Mouse (Mus musculus): ENCODE data around the gene Mapk1ip1l. TPM values are rescaled to one million over a fixed set of nuclear protein-coding genes. Genes with fewer than 3 reads are reported as not detected.

The Mapk1ip1l gene
- polyA plus RNA-seq, 2 experiments from 2014 or later = 49.1 to 53.7 TPM

DNA sequence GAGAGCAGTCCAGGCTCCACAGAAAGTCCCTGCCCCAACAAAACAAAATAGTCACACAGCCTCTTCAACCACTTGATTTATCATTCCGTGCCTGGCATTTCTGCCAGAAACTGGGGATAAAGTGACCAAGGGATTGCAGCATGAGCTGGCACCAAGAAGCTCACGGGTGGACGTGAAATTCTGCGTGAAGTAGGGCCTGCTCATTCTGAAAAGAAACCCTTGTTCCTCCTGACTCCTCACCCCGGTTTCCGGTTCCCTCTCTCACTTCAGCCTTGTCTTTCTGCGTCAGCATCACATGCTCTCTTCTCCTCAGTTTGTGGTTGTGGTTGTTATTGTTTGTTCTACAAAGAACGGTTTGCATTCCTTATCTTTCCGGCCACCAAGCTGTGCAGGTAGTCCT, 63.8 kb downstream of the Mapk1ip1l start:
- ATAC-seq = no peak

DNA sequence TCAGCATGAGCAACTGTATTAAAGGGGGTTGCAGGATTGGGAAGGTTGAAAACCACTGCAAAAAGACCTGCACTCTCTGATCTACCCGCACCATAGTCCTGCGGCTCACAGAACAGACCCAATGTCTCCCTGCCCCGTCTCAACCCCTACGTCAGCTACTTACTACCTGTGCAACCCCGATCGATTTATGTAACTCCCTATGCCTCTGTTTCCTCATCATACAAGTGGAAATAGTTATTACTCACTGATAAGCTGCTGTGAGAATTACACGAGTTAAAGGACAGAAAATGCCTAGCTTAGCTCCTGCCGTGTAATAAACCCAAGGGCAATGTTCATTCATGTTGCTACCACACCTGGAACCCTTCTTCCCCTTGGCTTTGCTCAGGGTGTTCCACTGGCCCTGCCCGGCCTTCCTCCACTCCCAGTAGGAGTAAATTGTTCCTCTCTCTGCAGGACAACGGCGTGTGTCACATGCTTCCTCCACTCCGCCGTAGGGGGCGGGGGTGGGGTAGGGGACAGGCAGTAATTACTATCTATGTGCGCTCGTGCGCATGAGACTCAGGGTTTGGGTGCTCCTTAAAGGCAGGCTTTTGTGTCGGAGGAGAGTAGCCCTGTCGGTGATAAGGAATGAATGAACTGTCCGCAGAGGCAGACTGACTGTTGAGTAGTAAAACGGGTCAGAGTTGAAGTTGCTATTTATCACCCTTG, 66.8 kb downstream of the Mapk1ip1l start:
- no peak for ATAC-seq

DNA sequence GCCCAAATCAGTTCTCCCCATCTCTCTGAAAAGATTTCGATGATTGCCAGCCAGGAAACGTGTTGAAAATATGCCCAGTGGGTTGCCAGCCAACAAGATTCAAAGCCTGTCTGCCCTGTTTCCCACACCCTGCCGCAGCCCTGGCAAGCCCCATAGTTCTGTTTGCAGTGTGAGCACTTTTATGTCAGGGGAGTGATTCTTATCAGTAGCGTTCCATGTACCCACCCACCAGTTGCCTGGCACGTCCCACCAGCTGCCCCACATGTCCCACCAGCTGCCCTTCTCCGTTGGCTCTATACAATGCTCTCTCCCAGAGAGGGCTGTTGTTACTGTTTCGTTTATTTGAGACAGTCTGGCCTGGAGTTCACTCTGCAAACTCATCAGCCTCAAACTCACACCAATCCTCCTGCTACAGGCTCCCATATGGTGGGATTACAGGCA, 68.8 kb downstream of the Mapk1ip1l start:
- no peak for ATAC-seq

DNA sequence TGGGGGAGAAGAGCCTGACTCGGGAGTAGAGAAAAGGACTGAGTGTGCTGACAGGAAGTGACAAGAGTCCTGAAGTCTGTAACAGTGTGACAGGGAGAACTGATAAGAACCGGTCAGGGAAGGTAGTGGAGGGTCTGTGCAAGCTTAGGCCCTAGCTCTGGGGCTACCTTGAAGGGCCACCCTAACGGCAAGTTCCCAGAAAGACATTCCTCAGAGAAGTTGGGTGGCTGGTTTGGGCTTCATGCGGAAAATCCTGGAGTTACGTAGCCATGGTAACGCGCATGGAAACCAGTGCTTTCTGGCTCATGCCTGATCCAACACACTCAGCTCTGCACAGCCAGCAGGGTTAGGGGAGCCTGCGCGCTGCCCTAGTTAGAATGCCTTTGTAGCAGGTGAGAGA, 69.4 kb downstream of the Mapk1ip1l start, which contains the start of gene Lgals3:
Gene Lgals3 (plus strand): TSS at position 291 of the 400 bp plus-strand sequence.
- ATAC-seq = no peak

DNA sequence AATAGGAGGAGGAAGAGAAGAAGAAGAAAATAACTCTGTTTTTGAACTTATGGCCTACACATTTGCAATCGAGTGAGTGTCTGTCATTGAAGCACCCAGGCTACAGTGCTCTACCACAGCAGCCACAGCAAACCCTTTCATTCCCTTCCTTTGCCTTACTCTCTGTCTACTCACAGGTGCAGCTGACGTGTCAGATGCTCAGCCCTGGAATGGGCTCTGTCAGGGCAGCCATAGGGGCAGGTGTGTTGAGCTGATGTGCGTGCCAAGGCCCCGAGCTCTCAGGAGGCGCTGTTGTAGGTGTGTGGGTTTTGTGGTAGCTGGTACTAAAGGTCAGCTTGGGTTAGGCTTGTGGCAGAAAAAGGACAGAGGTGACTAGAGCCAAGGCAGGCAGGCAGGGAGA, 71.7 kb downstream of the Mapk1ip1l start:
- ATAC-seq = no peak

DNA sequence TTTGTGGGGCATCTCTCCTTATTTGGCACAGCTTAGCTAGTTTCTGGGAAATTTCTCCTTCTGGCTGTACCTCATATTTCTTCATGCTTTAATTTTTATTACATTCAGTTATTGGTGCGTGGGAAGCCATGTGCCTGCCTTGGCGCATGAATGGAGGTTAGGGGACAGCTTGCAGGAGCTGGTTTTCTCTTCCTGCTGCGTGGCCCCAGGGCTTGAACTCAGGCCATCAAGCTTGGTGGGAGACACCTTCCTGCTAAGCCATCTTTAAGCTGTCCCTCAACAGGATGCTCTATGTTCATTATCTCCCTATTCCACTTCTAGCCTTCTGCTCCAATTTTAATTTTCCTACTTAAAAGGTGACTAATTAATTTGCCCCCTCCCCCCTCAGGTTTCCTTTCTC, 72.7 kb downstream of the Mapk1ip1l start:
- ATAC-seq = no peak

DNA sequence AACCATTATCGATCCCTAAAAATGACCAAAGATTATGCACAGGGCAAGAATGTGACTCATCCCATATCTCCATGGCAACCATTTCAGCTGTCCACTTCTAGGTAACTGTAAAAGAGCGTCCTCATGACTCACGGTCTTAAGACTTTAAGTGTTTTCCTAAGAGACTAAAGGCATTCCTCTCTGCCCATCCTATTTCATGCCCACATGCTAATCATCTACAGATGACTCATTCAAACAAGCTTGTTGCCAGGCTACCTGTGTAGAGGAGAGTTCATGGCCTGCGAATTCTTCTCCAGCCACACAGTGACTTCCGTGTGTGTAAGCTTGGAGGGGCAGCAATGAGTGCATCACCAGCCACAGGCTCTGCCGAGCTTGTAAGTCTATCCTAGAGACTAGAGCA, 73.6 kb downstream of the Mapk1ip1l start:
- ATAC-seq = no peak

Other genes starting within 250 kb of the Mapk1ip1l start
- 1 to 10 TPM; 1.5 to 2.2 TPM for gene Gch1, start 108.9 kb upstream of the Mapk1ip1l start, polyA plus RNA-seq (2017; shearing (Covaris generic))
- 10 to 100 TPM; 12.2 to 20.7 TPM for gene Wdhd1, start 21.4 kb upstream of the Mapk1ip1l start, polyA plus RNA-seq (2017; shearing (Covaris generic))
- 1 to 10 TPM; 4.0 to 6.0 TPM for gene Socs4, start 21.3 kb upstream of the Mapk1ip1l start, polyA plus RNA-seq (2017; shearing (Covaris generic))
- 10 to 100 TPM; 12.5 to 13.6 TPM for gene Lgals3, start 69.5 kb downstream of the Mapk1ip1l start, polyA plus RNA-seq (2017; shearing (Covaris generic))
- 10 to 100 TPM; 11.4 to 13.0 TPM for gene Dlgap5, start 120.1 kb downstream of the Mapk1ip1l start, polyA plus RNA-seq (2017; shearing (Covaris generic))
- 10 to 100 TPM in 1 of 2 experiments, 1 to 10 TPM in 1; 9.5 to 16.1 TPM for gene Fbxo34, start 152.2 kb downstream of the Mapk1ip1l start, polyA plus RNA-seq (2017; shearing (Covaris generic))

Data from CD4-positive, CD25-positive, alpha-beta regulatory T cell, adult 4 months (primary cell).